Mouse (Mus musculus): Measurements from ENCODE around the gene Cabp4.

GRCm38 (mm10) chr19:4136463-4136862 is 7.4 kb downstream of the Cabp4 start:
- TF ChIP-seq POLR2A (IDR thresholded peaks at IDR 0.05; ENCODE audit: control insufficient read depth, low read depth, low read length), result no peak
- TF ChIP-seq CTCF (IDR thresholded peaks at IDR 0.05; ENCODE audit: control insufficient read depth, insufficient read depth, insufficient replicate concordance, low read depth, low read length), result no peak

All from testis, adult 2 months (tissue).